Mouse (Mus musculus): ENCODE results near the gene Tssk6.

DNA sequence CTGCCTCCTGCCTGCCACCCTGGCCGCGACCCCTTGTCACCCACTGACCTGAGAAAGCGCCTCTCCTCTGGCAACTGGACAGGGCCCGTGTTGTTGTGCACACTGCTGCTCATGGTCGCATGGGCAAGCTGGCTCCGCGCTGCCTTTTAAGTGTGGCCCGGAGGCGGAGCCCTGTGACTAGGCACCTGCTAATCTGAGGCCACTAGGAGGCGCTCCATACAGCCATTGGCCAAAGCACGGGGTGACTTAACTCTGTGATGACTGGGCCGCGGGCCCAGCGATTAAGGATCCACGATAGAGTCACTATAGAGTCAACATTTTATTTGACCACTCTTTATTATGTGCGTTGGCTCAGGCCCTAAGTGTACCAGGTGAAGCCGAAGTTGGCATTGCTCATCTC, 8.1 kb upstream of the Tssk6 start:
- TF ChIP-seq CTCF (IDR thresholded peaks at IDR 0.05) (peak; percentile 74), EP300 (IDR thresholded peaks at IDR 0.05) (no peak)

Data from lung, postnatal 0 days (tissue).